Mouse (Mus musculus) spleen, adult 2 months (tissue): Measurements from ENCODE around the gene Mprip.

Experiments used
- CTCF ChIP-seq: fragments of 200-500 bp; IDR thresholded peaks from 2 replicates; pipeline ENCODE4 v1.5.1; 2011; ENCODE audit warnings: mild to moderate bottlenecking, inconsistent platforms; ENCODE audit not compliant: insufficient read depth, insufficient read length, insufficient replicate concordance; ENCODE audit errors: extremely low read depth
- POLR2A ChIP-seq: fragments of 200-500 bp; IDR thresholded peaks from 2 replicates; pipeline ENCODE4 v1.6.1; 2011; ENCODE audit warnings: low read depth, low read length, inconsistent platforms

DNA sequence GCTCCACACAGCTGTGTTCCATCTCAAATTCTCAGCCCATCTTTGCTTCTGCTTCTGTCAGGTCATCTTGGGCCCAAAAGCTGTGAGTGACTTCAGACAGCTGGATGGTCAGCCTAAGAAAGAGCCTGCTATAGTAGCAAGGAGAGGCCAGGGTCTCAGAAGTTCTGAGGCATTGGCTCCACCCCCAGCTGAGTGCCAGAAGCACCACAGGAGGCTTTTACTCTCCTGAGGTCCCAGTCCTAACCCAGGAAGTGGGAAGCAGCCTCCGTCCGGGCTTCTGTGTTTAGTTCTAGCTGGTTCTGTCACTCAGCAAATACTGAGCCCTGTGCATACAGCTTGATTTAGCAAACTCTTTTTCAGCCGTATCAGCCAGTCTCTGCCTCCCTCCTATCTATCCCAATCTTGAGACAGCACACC is 54.3 kb downstream of the Mprip start:
- TF ChIP-seq CTCF: no peak
- no peak for TF ChIP-seq POLR2A
